Mouse (Mus musculus) heart, adult 2 months (tissue): ENCODE measurements at regions not wholly inside any gene's neighbourhood (a gene's known extent, or its start where the extent isn't known, plus 50 kb on each side); places are given as distances from the start of the nearest gene placed in this dataset.

Experiments
- CTCF ChIP-seq: fragments of 200-600 bp; IDR thresholded peaks from 2 replicates; pipeline ENCODE4 v1.8.1; 2022; ENCODE audit warnings: antibody characterized with exemption, mild to moderate bottlenecking, moderate library complexity
- EP300 ChIP-seq: fragments of 200-500 bp; IDR thresholded peaks from 2 replicates; pipeline ENCODE4 v1.6.1; 2011; ENCODE audit warnings: low read depth, low read length, control low read depth; ENCODE audit not compliant: insufficient read depth
- POLR2A ChIP-seq: fragments of 200-500 bp; IDR thresholded peaks from 2 replicates; pipeline ENCODE4 v1.6.1; 2011; ENCODE audit warnings: mild to moderate bottlenecking, low read depth, low read length, control low read depth; ENCODE audit not compliant: insufficient read depth

DNA sequence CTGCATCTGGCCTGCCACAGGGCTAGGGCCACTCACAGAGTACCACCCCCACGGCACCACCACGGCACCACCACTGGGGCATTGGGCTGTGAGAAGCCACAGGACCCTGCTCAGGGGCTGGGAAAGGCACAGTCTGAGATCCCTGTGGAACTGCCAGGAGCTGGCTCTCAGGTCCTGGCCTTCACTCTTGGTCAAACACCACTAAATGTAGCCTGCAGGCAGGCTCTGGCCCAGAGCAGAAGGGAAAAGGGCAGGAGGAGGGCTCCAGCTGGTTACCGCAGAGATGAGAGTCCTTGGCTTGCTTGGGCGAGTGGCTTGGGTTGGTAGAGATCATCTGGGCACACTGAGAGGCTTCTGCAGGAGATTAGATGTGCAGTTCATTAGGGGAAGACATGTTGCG is 598.5 kb downstream of the Tns3 start:
- TF ChIP-seq POLR2A (no peak), CTCF (no peak), EP300 (no peak)
